Mouse (Mus musculus) kidney, adult 2 months (tissue): ENCODE measurements around the gene Pdss2.

Experiments used
- CTCF ChIP-seq: fragments of 200-500 bp; conservative IDR thresholded peaks from 2 replicates; pipeline ENCODE4 v1.5.1; 2011; ENCODE audit warnings: low read depth, mild to moderate bottlenecking, control low read depth, low read length, moderate library complexity, mixed read lengths; ENCODE audit not compliant: insufficient read depth, insufficient read length
- POLR2A ChIP-seq: fragments of 200-500 bp; IDR thresholded peaks from one replicate; pipeline ENCODE4 v1.6.1; 2011; ENCODE audit warnings: low read depth, low read length, control low read depth

- TF ChIP-seq CTCF (no peak), POLR2A (no peak)
Observed at GRCm38 (mm10) chr10:43290638-43291230, 69.4 kb downstream of the Pdss2 start.
